ENCODE assay signal across 27 mouse cellular contexts in the genomic region with DNA sequence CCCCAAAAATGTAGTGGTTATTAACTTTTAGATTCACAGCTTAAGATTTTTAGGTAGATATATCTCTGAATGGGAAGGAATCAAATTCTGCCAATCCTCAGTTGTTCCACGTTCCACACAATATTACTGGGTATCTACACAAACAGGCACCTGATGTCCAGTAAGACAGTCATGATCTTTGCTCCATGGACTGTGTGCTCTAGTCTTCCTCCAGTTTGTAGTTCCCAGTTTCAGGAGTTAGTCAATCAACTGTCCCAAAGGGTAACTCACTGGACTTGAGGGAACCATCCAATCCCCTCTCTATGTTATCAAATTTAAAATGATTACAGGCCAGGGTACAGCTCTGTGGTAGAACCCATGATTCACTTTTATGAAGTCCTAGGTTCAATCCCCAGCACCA.
"Had no signal": no experiment of that assay in that cellular context is flagged by ENCODE, and none has a peak within 500 bp of the region (broad histone marks: within the 10 kb centered on the region; RNA-seq: fewer than 3 reads in every experiment).

No protein-coding gene starts in this region.

- DNase-seq: cerebellum, adult 8-10 months; cerebellum, adult 9-10 months; cerebellum, adult 9-11 months; cerebellum, postnatal 10 days; cerebellum, postnatal 14 days; cerebellum, postnatal 25 days; cerebellum, postnatal 36 days; embryo, embryonic 11 days; forebrain, postnatal 0 days; gastrocnemius, adult 2 months; gastrocnemius, postnatal 10 days; gastrocnemius, postnatal 14 days; gastrocnemius, postnatal 25 days; gastrocnemius, postnatal 36 days; heart, adult 11 months; heart, adult 2 months had no signal

- H3K4me1 ChIP-seq: embryonic facial prominence, embryonic 10.5 days; embryonic facial prominence, embryonic 12.5 days; embryonic facial prominence, embryonic 13.5 days; embryonic facial prominence, embryonic 15.5 days; forebrain, embryonic 10.5 days; forebrain, embryonic 12.5 days; forebrain, embryonic 13.5 days; forebrain, embryonic 15.5 days had no signal

- ATAC-seq: forebrain, embryonic 13.5 days; forebrain, embryonic 14.5 days; forebrain, embryonic 15.5 days; forebrain, embryonic 16.5 days; forebrain, postnatal 0 days had no signal

- H3K4me2 ChIP-seq: embryonic facial prominence, embryonic 12.5 days; embryonic facial prominence, embryonic 13.5 days; embryonic facial prominence, embryonic 15.5 days; forebrain, embryonic 12.5 days; forebrain, embryonic 13.5 days; forebrain, embryonic 15.5 days had no signal

- H3K4me3 ChIP-seq: embryonic facial prominence, embryonic 10.5 days; embryonic facial prominence, embryonic 12.5 days; embryonic facial prominence, embryonic 13.5 days; embryonic facial prominence, embryonic 15.5 days; erythroblast, embryonic 14.5 days; forebrain, embryonic 10.5 days; forebrain, embryonic 12.5 days; forebrain, embryonic 13.5 days; forebrain, embryonic 15.5 days; gastrocnemius, adult 2 months; heart, adult 2 months had no signal

- H3K9ac ChIP-seq: embryonic facial prominence, embryonic 12.5 days; embryonic facial prominence, embryonic 13.5 days; embryonic facial prominence, embryonic 15.5 days; forebrain, embryonic 12.5 days; forebrain, embryonic 13.5 days; forebrain, embryonic 15.5 days; forebrain, postnatal 0 days had no signal

- H3K9me3 ChIP-seq: embryonic facial prominence, embryonic 10.5 days; embryonic facial prominence, embryonic 12.5 days; embryonic facial prominence, embryonic 13.5 days; embryonic facial prominence, embryonic 15.5 days; forebrain, embryonic 10.5 days; forebrain, embryonic 12.5 days; forebrain, embryonic 13.5 days; forebrain, embryonic 15.5 days had no signal

- H3K36me3 ChIP-seq: embryonic facial prominence, embryonic 10.5 days; embryonic facial prominence, embryonic 12.5 days; embryonic facial prominence, embryonic 13.5 days; embryonic facial prominence, embryonic 15.5 days; forebrain, embryonic 10.5 days; forebrain, embryonic 12.5 days; forebrain, embryonic 15.5 days had no signal

- H3K27me3 ChIP-seq: embryonic facial prominence, embryonic 12.5 days; embryonic facial prominence, embryonic 13.5 days; embryonic facial prominence, embryonic 15.5 days; forebrain, embryonic 12.5 days; forebrain, embryonic 13.5 days; forebrain, embryonic 15.5 days had no signal

- H3K27ac ChIP-seq: embryonic facial prominence, embryonic 10.5 days; embryonic facial prominence, embryonic 12.5 days; embryonic facial prominence, embryonic 13.5 days; embryonic facial prominence, embryonic 15.5 days; forebrain, embryonic 10.5 days; forebrain, embryonic 12.5 days; forebrain, embryonic 13.5 days; forebrain, embryonic 15.5 days; gastrocnemius, adult 2 months; heart, adult 2 months had no signal
